Mouse (Mus musculus): Measurements from ENCODE around the gene Gm9857. TPM values are rescaled to one million over a fixed set of nuclear protein-coding genes. Genes with fewer than 3 reads are reported as not detected.
A peak's percentile ranks its signal among the peaks of the same experiment; 100 is the strongest.

The Gm9857 gene
- total RNA-seq, 2 experiments from 2014 or later = not detected

- H3K27ac ChIP-seq = peak overlapping the region; percentile 14; the same call in 1 of the 2 replicates
- no peak for TF ChIP-seq CTCF (conservative IDR thresholded peaks at IDR 0.05)
- no peak for DNase-seq (ENCODE audit: low spot score in 2 of 2)
- H3K4me3 ChIP-seq = no peak overlapping the region
Observed at GRCm38 (mm10) chr3:108961655-108962054, 21.4 kb upstream of the Gm9857 start.

GRCm38 (mm10) chr3:108961226-108961625, 21.0 kb upstream of the Gm9857 start:
- TF ChIP-seq CTCF (conservative IDR thresholded peaks at IDR 0.05) = no peak
- Histone ChIP-seq H3K27ac (peak overlapping the region; percentile 14; the same call in 1 of the 2 replicates), H3K4me3 (no peak overlapping the region)
- no peak for DNase-seq (ENCODE audit: low spot score in 2 of 2)

- no peak for DNase-seq (ENCODE audit: low spot score in 2 of 2)
- no peak overlapping the region for H3K4me3 ChIP-seq
- TF ChIP-seq CTCF (conservative IDR thresholded peaks at IDR 0.05) = no peak
Observed at GRCm38 (mm10) chr3:108959680-108960295, 19.5 kb upstream of the Gm9857 start.

GRCm38 (mm10) chr3:108957976-108958375, 17.7 kb upstream of the Gm9857 start:
- DNase-seq (ENCODE audit: low spot score in 2 of 2) = no peak
- Histone ChIP-seq H3K4me3 (no peak overlapping the region), H3K27ac (no peak overlapping the region)
- TF ChIP-seq CTCF (conservative IDR thresholded peaks at IDR 0.05) = no peak

More at GRCm38 (mm10) chr3:108959680-108960295, 19.5 kb upstream of the Gm9857 start:
- H3K27ac ChIP-seq = no peak overlapping the region

- DNase-seq (ENCODE audit: low spot score in 2 of 2) = no peak
- TF ChIP-seq CTCF (conservative IDR thresholded peaks at IDR 0.05) = no peak
- Histone ChIP-seq H3K4me3 (no peak overlapping the region; the same call in 1 of the 2 replicates), H3K27ac (no peak overlapping the region)
Observed at GRCm38 (mm10) chr3:108940996-108941395, 751 bp upstream of the Gm9857 start.

- no peak for DNase-seq (ENCODE audit: low spot score in 2 of 2)
- no peak for TF ChIP-seq CTCF (conservative IDR thresholded peaks at IDR 0.05)
- Histone ChIP-seq H3K4me3 (peak within 1 kb of the TSS; percentile 47), H3K27ac (peak within 1 kb of the TSS; percentile 39; the same call in 1 of the 2 replicates)
Observed at GRCm38 (mm10) chr3:108939573-108939972, 672 bp downstream of the Gm9857 start, which contains the start of gene Henmt1. TSS of gene Henmt1 (plus strand) at chr3:108939873.

- Histone ChIP-seq H3K27ac (no peak overlapping the region), H3K4me3 (no peak overlapping the region)
- DNase-seq (ENCODE audit: low spot score in 2 of 2) = no peak
- no peak for TF ChIP-seq CTCF (conservative IDR thresholded peaks at IDR 0.05)
Observed at GRCm38 (mm10) chr3:108938691-108939090, 1.6 kb downstream of the Gm9857 start.

- no peak for DNase-seq (ENCODE audit: low spot score in 2 of 2)
- no peak overlapping the region for H3K4me3 ChIP-seq
- no peak overlapping the region for H3K27ac ChIP-seq
- TF ChIP-seq CTCF (conservative IDR thresholded peaks at IDR 0.05) = no peak
Observed at GRCm38 (mm10) chr3:108933557-108933956, 6.7 kb downstream of the Gm9857 start.

- TF ChIP-seq CTCF (conservative IDR thresholded peaks at IDR 0.05) = no peak
- Histone ChIP-seq H3K27ac (no peak overlapping the region), H3K4me3 (no peak overlapping the region)
- no peak for DNase-seq (ENCODE audit: low spot score in 2 of 2)
Observed at GRCm38 (mm10) chr3:108926308-108926707, 13.9 kb downstream of the Gm9857 start.

GRCm38 (mm10) chr3:108925677-108926076, 14.6 kb downstream of the Gm9857 start:
- DNase-seq (ENCODE audit: low spot score in 2 of 2) = no peak
- Histone ChIP-seq H3K4me3 (no peak overlapping the region), H3K27ac (no peak overlapping the region)
- TF ChIP-seq CTCF (conservative IDR thresholded peaks at IDR 0.05) = no peak

GRCm38 (mm10) chr3:108921822-108922221, 18.4 kb downstream of the Gm9857 start:
- Histone ChIP-seq H3K4me3 (no peak overlapping the region), H3K27ac (no peak overlapping the region)
- DNase-seq (ENCODE audit: low spot score in 2 of 2) = no peak
- TF ChIP-seq CTCF (conservative IDR thresholded peaks at IDR 0.05) = no peak

GRCm38 (mm10) chr3:108920442-108921070, 19.7 kb downstream of the Gm9857 start:
- H3K27ac ChIP-seq = no peak overlapping the region
- no peak overlapping the region for H3K4me3 ChIP-seq
- no peak for DNase-seq (ENCODE audit: low spot score in 2 of 2)
- TF ChIP-seq CTCF (conservative IDR thresholded peaks at IDR 0.05) = no peak

GRCm38 (mm10) chr3:108918852-108919251, 21.4 kb downstream of the Gm9857 start:
- Histone ChIP-seq H3K4me3 (no peak overlapping the region), H3K27ac (no peak overlapping the region)
- TF ChIP-seq CTCF (conservative IDR thresholded peaks at IDR 0.05) = peak; percentile 47
- no peak for DNase-seq (ENCODE audit: low spot score in 2 of 2)

- no peak overlapping the region for H3K27ac ChIP-seq
- H3K4me3 ChIP-seq = no peak overlapping the region
- no peak for TF ChIP-seq CTCF (conservative IDR thresholded peaks at IDR 0.05)
- DNase-seq (ENCODE audit: low spot score in 2 of 2) = no peak
Observed at GRCm38 (mm10) chr3:108917986-108918385, 22.3 kb downstream of the Gm9857 start.

Data from layer of hippocampus, adult 2 months (tissue).